Mouse (Mus musculus): ENCODE data around the gene Olfr1218.

- no peak for TF ChIP-seq POLR2A (IDR thresholded peaks at IDR 0.05; ENCODE audit: control insufficient read depth, extremely low read depth, insufficient read depth, low read length, poor library complexity)
- TF ChIP-seq CTCF (IDR thresholded peaks at IDR 0.05; ENCODE audit: borderline replicate concordance, control insufficient read depth, extremely low read depth, insufficient read depth, low read length, poor library complexity), result no peak
Measured at GRCm38 (mm10) chr2:89006873-89007272, 54.1 kb downstream of the Olfr1218 start, which contains the start of gene Olfr1215.

Measured in thymus, adult 2 months (tissue).